Mouse (Mus musculus) telencephalon, adult 2 months (tissue): ENCODE measurements around the gene Lars2.
A peak's percentile ranks its signal among the peaks of the same experiment; 100 is the strongest.
"Not testable (repeated sequence)": the region's sequence is repeated elsewhere in the genome, so short reads cannot be mapped to it uniquely, and the experiment has no call there.

Experiments
- DNase-seq: peaks from one replicate; pipeline ENCODE4 v3.0.0-alpha.2; 2011; ENCODE audit warnings: low read depth, low spot score

The Lars2 gene

DNA sequence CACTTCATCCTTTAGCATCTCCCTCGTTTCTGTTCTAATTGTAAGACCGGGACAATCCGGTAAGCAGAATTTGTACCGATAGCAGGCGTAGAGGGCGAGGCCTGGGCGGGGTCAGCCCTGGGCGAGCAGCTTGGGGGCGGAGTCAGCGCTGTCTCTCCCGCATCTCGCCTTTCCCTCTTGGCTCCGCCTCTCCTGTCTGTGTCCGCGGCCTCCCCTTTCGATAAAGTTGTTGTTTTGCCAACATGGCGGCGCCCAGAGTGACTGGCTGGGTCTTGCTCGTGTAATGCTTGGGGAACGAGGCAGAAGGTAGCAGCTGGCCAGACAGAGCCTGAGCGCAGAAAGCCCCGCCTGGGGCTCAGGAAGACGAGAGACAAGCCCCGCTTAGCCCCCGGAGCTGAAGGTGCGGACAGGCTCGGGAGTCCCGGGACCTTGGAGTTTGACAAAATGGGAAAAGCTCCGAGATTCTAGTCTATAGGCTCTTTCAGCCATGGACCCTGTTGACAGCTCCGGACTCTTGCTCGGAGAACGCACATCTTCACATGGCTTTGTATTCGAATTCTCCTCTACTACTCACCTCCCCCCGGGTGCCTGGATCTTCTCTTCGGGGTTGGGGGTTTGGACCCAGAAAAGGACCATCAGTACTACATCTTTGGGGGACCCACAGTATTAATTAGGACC lies at the start of gene Lars2:
Gene Lars2, plus strand, starts transcription at position 220 of the 678 bp plus-strand sequence.
- peak; percentile 90 for DNase-seq

DNA sequence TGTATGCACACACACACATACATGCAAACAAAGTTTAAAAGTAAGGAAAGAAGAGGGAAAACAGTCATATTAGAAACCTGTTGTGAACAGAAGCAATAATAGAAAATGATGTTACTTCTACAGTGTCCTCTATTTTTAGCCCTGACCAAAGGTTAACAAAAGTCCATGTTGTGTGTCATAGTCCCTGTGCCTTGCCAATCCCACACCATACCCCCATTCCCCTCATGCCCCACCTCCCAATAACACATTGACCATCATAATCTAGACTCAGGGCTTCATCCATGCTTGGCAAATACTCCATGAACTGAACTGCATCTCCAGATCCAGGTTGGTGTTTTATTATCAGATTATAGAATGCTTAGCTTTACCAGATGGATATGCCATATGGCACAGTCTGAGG lies 40.6 kb upstream of the Lars2 start:
- DNase-seq = no peak

DNA sequence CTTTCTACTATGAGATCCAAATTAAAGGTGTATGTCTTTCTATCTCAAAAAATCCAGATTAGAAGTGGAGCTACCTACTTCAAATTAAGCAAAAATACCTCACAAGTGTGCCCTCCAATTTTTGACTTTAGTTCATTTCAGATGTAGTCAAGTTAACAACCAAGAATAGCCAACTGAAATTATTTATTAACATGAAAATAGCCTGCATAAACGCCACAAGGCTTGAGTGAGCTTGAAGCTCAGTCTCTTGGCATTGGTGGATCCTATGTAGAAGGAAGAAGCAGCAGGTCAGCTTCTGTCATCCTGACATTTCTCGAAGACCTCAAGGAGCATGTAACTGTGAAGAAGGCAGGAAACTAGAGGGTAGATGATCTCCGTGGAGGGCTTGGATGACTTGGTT lies 38.4 kb upstream of the Lars2 start:
- DNase-seq = no peak

DNA sequence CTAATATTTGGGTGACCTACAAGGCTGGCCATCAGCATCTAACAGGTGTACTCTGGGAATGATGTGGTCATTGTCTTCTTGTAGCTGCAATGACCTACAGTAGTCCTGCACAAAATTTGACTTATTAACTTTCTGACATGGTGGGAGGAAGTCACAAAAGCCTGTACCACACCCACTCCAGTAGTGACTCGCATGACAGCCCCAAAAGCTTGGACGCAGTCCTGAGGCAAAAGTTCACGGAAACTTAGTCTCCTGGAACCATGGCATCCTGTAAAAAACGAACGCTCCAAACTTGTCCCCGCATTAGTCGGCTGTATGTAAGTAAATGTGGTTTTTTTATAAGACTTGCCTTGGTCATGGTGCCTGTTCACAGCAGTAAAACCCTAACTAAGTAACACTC lies 36.9 kb upstream of the Lars2 start:
- DNase-seq = no peak

DNA sequence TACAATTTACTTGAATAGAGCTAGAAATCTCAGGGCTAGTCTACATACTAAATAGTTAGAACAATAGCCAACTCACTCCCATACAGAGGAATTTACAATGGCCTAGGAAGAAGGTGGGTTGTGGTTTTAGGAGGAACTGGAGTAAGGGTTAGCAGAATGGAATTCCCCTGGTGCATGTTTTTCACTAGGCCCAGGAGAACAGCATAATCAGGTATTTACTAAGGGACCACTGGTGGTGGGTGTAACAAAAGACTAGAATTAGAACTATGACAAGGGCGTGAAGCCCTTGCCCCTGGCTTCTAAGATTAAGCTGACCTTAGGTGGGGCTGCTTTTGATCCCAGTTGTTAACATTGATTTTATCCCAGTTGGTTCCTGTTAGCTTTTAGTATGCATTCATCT lies 36.5 kb upstream of the Lars2 start:
- DNase-seq = not testable (repeated sequence)

DNA sequence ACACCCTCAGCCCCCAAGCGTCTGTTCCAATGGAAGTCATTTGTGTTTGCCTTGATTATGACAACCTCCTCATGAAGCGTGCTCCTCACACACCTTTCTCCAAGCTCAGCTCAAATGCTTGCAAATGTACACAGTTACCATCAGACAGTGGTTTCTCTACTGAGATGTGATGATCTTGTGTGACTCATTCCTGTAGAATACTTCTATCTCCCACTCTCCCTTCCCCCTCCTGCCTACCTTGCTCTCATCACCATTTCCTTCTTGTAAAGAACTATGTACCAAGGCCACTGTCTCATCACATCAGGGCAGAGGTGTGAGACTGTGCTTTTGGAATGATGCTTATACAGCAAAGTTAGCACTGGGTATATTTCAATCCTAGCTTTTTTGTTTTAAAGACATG lies 33.2 kb upstream of the Lars2 start:
- DNase-seq = no peak

DNA sequence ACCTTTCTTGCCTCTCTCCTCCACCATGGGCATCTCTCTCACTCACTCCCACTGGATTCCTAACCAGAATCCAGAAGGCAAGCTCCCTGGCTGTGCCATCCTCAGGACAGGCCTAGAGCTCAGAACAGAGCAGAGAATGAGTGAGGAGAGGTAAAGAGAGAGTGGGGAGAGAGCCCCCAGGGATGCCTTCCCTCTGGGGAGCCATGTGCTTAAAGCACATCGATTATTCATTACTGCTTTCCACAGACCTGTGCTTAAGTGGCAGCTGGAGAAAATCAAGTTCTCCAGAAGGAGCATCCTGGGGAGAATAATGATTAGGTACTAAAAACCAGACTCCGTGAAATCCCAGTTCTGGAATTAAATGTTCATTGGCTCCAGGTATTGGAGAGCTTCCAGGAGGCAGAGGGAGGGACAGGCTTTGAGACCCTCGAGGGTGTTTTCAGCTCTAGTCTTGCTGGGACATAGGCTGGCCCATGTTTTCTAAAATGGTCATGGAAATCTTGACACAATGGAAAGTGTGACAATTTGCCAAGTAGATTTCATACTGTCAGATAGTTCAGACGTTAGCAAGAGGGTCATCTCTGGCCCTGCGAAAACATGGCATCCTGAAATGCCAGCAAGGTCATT lies 31.6 kb upstream of the Lars2 start:
- DNase-seq = no peak

DNA sequence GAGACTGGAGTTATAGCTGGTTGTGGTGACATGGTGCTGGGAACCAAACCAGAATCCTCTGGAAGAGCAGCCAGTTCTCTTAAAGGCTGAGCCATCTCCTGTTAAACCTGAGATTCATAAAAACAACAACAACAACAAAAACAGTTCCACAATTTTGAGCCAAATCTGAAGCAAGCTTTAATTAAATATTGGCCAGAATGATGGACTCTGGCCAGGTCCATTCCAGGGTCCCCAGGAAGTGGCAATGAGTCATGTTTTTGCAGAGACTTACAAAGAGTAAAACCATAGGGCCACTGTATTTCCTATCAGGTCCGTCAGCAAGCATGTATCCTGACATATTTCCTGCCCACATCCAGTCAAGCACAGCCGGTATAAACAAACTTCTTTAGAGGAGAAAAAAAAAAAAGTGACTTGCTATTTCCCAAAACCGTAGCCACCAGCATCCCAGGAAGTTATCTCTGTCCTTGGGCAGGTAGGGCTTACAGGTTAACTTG lies 27.0 kb upstream of the Lars2 start:
- DNase-seq = no peak

DNA sequence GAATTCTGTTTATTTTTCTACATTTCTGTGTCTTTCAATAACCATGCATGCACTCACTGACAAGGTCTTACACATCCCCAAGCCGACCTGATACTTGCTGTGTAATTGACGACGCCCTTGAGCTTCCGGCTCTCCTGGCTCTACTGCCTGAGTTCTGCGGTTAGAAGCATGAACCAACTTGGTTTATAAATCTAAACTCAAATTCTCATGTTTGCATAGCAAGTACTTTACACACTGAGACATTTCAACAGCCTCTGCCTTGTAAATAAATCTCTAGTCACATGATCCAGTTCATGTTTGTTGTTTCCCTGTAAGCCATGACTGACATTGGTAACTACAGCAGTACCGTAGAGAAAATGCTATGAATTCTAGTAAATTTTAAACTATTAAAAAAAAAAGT lies 25.5 kb upstream of the Lars2 start:
- no peak for DNase-seq

DNA sequence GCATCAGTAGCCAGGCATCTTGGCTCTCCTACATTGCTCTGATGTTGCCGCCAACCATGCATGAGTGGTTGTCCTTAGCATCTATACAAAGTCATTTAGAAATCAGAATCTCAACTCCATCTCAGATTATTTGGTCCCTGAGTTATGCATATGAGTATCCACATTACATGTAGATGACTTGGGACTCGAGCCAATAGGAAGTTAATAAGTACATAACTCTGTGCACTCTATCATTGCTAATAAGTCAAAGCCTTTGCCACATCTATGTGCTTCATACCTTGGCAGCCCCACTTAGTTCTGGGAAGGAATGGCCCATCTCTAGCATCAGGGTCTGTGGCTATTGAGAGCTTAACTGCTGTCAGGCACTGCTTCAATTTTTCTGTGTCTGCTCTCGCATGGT lies 23.7 kb upstream of the Lars2 start:
- no peak for DNase-seq

DNA sequence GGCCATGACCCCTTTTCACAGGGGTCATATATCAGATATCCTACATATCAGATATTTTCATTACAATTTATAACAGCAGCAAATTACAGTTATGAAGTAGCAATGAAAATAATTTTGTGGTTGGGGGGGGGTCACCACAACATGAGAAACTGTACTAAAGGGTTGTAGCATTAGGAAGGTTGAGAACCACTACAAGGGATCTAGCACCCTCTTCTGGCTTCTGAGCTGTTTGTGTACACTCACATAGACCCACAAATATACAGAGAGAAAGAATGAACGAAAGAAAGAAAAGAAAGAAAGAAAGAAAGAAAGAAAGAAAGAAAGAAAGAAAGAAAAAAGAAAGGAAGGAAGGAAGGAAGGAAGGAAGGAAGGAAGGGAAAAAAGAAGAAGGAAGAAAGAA lies 17.4 kb upstream of the Lars2 start:
- DNase-seq = not testable (repeated sequence)

DNA sequence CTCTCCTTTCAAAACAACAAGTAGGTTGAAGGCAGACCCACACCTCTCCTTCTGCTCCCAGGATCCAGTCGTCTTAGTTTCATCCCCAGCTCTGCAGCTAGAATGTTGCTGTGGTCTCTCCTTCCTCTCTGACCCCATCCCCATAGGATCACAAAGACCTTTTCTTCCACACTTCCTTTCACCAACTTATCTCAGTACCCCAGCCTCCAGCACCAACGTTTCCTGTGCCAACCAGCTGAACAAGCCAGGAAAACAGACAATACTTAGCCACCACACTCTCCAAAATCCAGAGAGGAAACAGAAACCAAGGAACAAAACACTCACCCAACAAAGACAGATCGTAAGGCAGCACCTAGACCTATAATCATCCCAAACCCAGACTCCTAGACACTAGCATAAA lies 6.7 kb upstream of the Lars2 start:
- no peak for DNase-seq

DNA sequence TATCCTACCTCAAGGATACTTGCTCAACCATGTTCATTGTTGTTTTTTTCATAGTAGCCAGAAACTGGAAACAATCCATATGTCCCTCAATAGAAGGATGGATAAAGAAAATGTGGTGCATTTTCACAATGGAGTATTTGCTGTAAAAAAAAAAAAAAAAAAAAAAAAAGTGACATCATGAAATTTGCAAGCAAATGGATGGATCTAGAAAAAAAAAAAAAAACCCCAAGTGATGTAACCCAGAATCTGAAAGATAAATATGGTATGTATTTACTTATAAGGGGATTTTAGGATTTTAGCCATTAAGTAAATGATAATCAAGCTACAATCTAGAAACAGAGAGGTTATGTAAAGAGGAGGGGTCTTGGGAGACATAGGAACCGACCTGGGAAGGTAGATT lies 1.4 kb upstream of the Lars2 start:
- DNase-seq = no peak

DNA sequence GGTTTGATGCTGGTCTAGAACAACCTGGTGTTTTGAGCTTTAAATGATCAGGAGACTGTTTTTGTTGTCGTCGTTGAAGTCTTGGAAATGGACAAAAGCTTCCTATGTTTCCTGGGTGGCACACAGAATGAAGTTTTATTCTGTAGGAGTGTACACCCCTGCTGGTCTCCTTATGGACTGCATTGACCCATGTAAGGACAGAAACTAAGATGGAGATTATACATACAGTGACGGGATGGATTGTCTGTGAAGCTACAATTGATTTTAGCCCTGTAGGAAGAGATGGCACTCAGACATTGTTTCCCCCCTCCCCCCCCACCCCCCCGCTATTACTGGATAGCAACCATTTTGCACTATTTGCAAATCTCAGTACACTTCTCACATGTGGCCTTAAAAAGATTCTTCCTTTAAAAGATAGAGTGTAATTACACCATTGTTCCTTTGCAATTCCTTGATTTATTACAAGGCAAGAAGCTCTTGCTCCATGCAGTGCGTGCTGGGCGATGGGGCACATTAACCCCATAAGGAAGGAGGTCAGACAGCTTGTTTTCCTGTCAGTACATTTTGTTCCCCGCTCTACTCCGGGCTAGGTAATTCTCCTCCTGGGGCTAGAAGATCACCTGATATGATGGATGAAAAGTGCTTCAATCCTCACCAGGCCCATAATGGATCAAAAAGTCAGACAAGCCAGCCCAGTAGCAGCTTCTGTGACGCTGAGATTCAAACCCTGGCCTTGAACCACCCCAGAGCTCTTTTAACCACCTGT lies 602 bp upstream of the Lars2 start:
- DNase-seq = no peak

DNA sequence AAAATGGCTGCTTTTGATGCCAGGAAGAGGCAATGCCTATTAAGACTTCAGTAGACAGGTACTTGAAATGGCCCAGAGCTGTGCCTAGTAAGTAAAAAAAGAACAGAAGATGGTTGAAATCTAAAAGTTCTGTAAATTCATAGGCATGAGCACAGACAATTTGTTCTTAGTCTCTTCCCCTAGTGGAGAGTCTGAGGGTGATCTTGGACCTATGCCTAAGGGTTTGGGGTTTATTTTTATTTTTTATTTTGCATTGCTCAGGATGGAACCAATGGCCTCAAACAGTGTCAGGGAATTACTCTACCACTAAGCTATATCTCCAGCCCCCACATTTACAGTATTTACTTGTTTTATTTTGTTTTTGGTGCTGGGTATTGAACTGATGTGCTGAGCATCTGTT lies 909 bp downstream of the Lars2 start:
- no peak for DNase-seq

DNA sequence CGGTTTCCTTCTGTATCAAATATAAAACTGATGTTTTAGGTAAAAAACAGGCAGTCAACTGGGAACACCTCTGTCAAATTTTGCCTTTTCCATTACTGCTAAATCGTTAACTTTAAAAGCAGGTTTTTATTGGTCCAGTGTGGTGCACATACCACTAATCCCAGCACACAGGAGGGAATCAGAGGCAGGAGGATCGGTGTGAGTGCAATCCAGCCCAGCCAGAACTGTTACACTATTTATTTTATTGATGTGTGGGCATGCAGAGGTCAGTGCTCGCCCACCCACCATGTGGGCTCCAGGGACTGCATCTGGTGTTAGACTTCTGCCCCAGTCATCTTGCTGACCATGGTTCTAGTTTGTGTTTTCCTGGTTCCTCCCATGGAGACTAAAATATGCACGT lies 15.7 kb downstream of the Lars2 start:
- no peak for DNase-seq

DNA sequence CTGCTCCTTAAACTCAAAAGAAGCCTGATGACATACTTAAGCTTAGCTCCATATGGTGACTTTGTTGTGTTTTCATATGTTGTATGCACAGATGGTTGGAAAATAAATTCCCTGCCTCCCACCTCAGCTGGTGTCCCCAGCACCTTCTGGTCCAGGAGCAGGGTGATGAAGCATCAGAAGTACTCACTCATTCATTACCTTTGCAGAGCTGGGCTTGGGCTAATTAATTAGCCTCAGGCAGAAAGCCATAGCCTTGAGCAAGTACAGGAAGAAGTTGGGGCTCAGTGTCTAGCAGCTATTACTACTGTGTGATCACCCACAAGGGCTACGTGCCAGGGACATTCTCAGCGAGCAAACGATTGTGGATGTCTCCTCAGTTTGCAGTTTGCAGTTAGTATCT lies 18.0 kb downstream of the Lars2 start:
- peak; percentile 76 for DNase-seq

DNA sequence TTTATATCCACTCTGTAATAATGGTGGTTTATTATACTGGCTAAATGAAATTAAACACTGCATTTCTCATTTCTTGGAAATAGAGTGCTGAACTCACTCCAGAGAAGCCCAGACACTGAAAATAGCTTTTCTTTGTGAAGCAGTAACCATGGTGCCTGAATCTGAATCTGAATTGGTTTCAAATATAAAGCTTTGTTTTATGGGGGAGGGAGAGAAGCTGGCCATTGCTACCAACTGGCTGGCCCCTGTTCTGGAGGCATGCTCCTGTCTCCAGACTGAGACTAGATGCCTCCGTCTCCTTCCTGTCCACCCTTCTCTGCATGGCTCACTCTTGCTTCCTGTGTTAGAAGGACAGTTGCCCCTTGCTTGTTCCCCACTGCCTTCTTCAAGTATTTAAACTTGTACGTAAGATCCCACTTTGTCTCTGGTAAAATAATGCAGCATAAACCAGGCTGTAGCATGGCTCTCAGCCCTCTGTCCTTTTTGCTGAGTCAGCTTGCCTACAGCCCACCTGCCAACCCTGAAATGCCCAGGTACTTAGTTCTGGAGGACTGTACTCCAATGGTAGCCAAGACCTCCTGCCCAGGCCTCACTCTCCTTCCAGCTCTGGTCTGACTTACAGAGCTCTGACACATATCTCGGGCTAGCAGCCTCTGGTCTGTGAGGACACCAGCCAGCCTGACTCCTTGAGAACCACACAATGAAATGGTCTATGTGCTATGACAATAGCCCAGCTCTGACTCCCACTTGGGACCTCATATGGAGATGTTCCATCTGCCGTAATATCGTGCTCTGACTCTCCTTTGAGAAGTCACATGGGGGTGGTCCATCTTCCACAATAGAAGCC lies 18.8 kb downstream of the Lars2 start:
- DNase-seq = peak; percentile 64

DNA sequence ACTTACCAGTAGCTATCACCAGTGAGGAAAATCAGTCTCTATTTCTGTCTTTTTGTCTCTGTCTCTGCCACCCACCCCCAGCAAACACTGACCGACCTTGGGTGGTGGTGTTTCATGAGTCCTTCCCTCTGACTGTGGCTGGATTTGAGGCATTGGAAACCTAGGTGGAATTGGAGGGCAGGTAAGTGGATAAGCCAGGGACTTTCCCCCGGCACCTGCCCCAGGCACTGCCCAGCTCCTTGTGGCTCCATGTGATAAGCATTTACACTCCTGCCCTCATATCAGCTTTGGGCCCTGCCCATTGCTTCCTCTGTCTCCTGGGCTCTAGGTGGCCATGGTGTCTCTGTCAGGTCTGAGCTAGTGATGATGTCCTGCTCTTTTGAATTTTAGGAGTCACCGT lies 19.6 kb downstream of the Lars2 start:
- no peak for DNase-seq

DNA sequence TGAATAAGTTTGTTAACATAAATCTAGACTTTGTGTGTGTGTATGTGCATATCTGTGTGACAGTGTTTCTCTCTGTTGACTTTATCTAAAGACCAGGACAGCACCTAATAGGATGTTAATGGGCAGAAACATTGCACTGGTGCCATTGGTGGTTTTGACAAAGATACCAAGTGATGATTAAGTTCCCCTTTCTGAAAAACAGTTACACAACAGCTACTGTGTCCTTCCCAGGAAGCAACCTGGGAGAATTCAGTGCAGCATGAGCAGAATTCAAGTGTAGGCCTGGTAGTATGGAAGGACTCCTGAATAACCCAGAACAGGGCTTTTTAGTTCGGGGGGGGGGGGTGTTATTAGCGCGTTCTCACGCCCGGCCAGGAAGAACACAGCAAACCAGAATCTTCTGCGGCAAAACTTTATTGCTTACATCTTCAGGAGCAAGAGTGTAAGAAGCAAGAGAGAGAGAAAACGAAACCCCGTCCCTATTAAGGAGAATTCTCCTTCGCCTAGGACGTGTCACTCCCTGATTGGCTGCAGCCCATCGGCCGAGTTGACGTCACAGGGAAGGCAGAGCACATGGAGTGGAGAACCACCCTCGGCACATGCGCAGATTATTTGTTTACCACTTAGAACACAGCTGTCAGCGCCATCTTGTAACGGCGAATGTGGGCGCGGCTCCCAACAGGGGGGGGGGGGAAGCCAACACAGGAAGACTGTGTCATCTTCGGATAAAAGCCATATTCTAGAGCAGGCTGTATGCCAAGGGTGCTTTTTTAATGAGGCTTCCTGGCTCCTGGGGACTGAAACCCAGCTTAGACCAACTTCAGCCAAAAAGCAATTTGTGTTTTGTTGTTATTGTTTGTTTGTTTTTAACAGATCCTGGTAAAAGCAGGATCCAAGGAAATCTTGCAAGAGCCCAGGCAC lies 21.6 kb downstream of the Lars2 start:
- DNase-seq = not testable (repeated sequence)
